Mouse (Mus musculus) midbrain, postnatal 0 days (tissue): ENCODE measurements around the gene Ppfibp1. TPM values are rescaled to one million over a fixed set of nuclear protein-coding genes. Genes with fewer than 3 reads are reported as not detected.

Experiments
- ATAC-seq: fragments of 200-750 bp; cut with Nextera tagmentation; 2 replicates; pipeline ENCODE4 v1.8.0; 2017; ENCODE audit warnings: moderate number of reproducible peaks, mild to moderate bottlenecking, moderate TSS enrichment, moderate library complexity; ENCODE audit not compliant: low FRiP score
- DNase-seq: peaks from one replicate; pipeline ENCODE4 v3.0.0-alpha.2; 2015; ENCODE audit warnings: low spot score
- H3K27ac ChIP-seq: fragments of 300-500 bp; sonication (generic); 2 replicates; pipeline ENCODE4 v1.5.1; 2014; ENCODE audit warnings: low read depth, mild to moderate bottlenecking, low read length, mixed read lengths
- H3K27me3 ChIP-seq: fragments of 300-500 bp; sonication (generic); 2 replicates; pipeline ENCODE4 v1.6.1; 2014; ENCODE audit warnings: low read length, control low read depth, mixed read lengths; ENCODE audit not compliant: insufficient read depth
- H3K36me3 ChIP-seq: fragments of 300-500 bp; sonication (generic); 2 replicates; pipeline ENCODE4 v1.6.1; 2014; ENCODE audit warnings: low read length, control low read depth, mixed read lengths; ENCODE audit not compliant: insufficient read depth
- H3K4me1 ChIP-seq: fragments of 300-500 bp; sonication (generic); 2 replicates; pipeline ENCODE4 v1.6.1; 2014; ENCODE audit warnings: mild to moderate bottlenecking, control low read depth, antibody characterized with exemption, low read length, mixed read lengths; ENCODE audit not compliant: insufficient read depth
- H3K4me2 ChIP-seq: fragments of 300-500 bp; sonication (generic); 2 replicates; pipeline ENCODE4 v1.6.1; 2014; ENCODE audit warnings: low read depth, mild to moderate bottlenecking, low read length, mixed read lengths; ENCODE audit not compliant: poor library complexity, severe bottlenecking
- H3K4me3 ChIP-seq: fragments of 300-500 bp; sonication (generic); 2 replicates; pipeline ENCODE4 v1.5.1; 2014; ENCODE audit warnings: low read depth, mild to moderate bottlenecking, low read length, moderate library complexity
- H3K9ac ChIP-seq: fragments of 300-500 bp; sonication (generic); replicated peaks from 2 replicates; pipeline ENCODE4 v1.6.1; 2014; ENCODE audit warnings: mild to moderate bottlenecking, low read length, moderate library complexity, mixed read lengths; ENCODE audit not compliant: poor library complexity, severe bottlenecking
- H3K9me3 ChIP-seq: fragments of 300-500 bp; sonication (generic); 2 replicates; pipeline ENCODE4 v1.6.1; 2016; ENCODE audit warnings: low read length, control low read depth
- CTCF ChIP-seq: IDR thresholded peaks from 2 replicates; pipeline ENCODE4 v1.5.1; 2016; ENCODE audit warnings: antibody characterized with exemption, mild to moderate bottlenecking
- WGBS: fragments of 180-500 bp; shearing (Covaris S2); extraction: QIAGEN DNeasy Blood & Tissue Kit; methylation state at CpG from one replicate; pipeline ENCODE4 v1.1.7; 2014; 5-methylcytosine and 5-hydroxymethylcytosine counted together
- polyA plus RNA-seq: library from polyadenylated mRNA; unstranded; fragments of >200 nt; fragmentation: Nextera tagmentation; extraction: Ambion mirVana; gene quantifications from 2 replicates; pipeline ENCODE4 v1.2.1, GENCODE M21; 2015
- total RNA-seq: library from RNA; depleted of rRNA; stranded (reverse); fragments of >200 nt; gene quantifications from 2 replicates; pipeline ENCODE4 v1.2.3, GENCODE M21; 2014

Gene Ppfibp1
- total and polyA plus RNA-seq, 2 experiments from 2014 or later, result 23.7 to 25.4 TPM

DNA sequence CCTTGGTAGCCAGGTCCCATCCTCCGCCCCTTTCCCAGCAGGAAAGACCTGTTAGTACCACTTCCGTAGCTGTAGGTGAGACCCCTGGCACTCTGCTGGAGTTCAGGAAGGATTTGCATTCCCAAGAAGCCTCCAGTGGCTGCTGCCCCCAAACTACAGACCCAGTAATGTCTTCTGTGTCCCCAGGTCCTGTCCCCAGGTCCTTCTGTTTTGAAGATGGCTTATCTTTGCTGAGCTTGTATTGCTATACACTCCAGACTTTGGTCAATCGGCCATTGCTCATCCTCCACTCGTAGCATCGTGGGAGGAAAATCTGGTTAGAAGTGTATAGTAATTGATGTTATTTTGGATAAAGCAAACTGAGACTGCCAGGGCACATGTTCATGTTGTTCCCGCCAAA lies 79.5 kb downstream of the Ppfibp1 start:
- no peak for ATAC-seq
- no peak for TF ChIP-seq CTCF
- H3K9ac ChIP-seq, result no peak overlapping the region
- no peaks in the 10 kb centered on the region for H3K4me1 ChIP-seq
- no peak overlapping the region for H3K27ac ChIP-seq
- WGBS, result 83% methylated on average over 6 of the region's 6 CpGs
- H3K4me3 ChIP-seq, result no peak overlapping the region
- no peak overlapping the region for H3K4me2 ChIP-seq
- DNase-seq, result no peak
- H3K9me3 ChIP-seq, result no peaks in the 10 kb centered on the region
- no peaks in the 10 kb centered on the region for H3K36me3 ChIP-seq
- H3K27me3 ChIP-seq, result no peaks in the 10 kb centered on the region

DNA sequence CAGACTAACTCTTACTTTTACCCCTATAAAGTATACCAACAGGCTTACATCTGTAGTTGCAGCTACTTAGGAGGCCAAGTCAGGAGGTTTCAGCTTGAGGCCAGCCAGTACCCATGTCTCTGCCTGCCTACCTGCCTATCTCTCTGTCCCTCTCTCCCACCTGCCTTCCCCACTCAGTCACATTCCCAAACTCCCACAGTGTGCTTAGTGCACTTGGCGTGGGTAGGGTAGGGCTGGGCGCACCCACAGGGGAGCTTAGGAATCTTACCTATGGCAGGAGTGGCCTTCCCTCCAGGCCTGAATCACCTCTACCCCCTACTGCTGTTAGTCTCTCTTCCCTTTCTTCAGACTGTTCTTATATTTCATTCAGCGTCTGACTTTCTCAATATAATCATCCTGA lies 82.5 kb downstream of the Ppfibp1 start:
- ATAC-seq (no peak), DNase-seq (no peak)
- no peak overlapping the region for H3K4me3 ChIP-seq
- no peak overlapping the region for H3K27ac ChIP-seq
- H3K36me3 ChIP-seq, result no peaks in the 10 kb centered on the region
- TF ChIP-seq CTCF, result no peak
- 68% methylated on average over 3 of the region's 3 CpGs for WGBS
- no peaks in the 10 kb centered on the region for H3K27me3 ChIP-seq
- H3K9me3 ChIP-seq, result no peaks in the 10 kb centered on the region
- no peaks in the 10 kb centered on the region for H3K4me1 ChIP-seq
- H3K4me2 ChIP-seq, result no peak overlapping the region
- H3K9ac ChIP-seq, result no peak overlapping the region

DNA sequence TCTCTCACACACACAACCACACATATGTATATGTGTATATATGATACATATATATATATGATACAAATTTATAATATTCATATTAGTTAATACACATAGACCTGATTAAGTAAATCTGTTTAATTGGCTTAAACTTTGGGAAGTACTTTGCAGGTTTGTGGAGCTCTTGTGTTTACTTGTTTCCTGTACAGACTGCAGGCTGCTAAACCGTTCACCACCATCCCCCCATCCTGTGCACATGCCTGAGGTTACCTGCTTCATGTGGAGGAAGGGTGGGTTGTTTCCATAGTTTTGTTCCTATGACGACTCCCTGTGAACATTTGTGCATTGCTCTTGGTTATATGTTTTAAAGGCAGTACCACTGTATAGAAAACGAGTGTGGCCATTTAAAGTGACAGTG lies 83.1 kb downstream of the Ppfibp1 start:
- WGBS, result 64% methylated on average over 3 of the region's 3 CpGs
- no peak for ATAC-seq

DNA sequence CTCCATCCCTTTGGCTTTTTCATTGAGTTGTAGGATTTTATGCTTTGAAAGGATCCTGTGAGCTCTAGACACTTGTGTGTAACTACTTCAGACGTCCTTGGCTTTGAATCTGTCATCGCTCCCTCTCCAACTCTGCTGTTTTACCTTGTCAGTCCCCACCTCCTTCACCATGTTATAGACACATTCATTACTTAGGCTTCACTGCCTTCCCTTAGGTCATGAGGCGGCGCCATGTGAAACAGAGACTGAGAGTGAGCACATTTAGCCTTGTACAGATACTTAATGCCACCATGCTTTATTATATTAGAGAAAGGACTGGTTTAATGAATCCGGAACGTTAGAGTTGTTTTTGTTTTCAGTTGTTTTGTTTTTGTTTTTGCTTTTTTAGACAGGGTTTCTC lies 83.7 kb downstream of the Ppfibp1 start:
- Histone ChIP-seq H3K4me3 (no peak overlapping the region), H3K27me3 (no peaks in the 10 kb centered on the region), H3K9me3 (no peaks in the 10 kb centered on the region), H3K9ac (no peak overlapping the region), H3K27ac (no peak overlapping the region), H3K4me1 (no peaks in the 10 kb centered on the region), H3K4me2 (no peak overlapping the region), H3K36me3 (no peaks in the 10 kb centered on the region)
- TF ChIP-seq CTCF, result no peak
- ATAC-seq (no peak), DNase-seq (no peak)
- 73% methylated on average over 6 of the region's 6 CpGs for whole genome bisulfite sequencing

More for the DNA sequence above, 83.1 kb downstream of the Ppfibp1 start:
- Histone ChIP-seq H3K27ac (no peak overlapping the region), H3K27me3 (no peaks in the 10 kb centered on the region), H3K36me3 (no peaks in the 10 kb centered on the region), H3K9ac (no peak overlapping the region), H3K9me3 (no peaks in the 10 kb centered on the region), H3K4me2 (no peak overlapping the region), H3K4me1 (no peaks in the 10 kb centered on the region), H3K4me3 (no peak overlapping the region)
- no peak for TF ChIP-seq CTCF
- DNase-seq, result no peak

DNA sequence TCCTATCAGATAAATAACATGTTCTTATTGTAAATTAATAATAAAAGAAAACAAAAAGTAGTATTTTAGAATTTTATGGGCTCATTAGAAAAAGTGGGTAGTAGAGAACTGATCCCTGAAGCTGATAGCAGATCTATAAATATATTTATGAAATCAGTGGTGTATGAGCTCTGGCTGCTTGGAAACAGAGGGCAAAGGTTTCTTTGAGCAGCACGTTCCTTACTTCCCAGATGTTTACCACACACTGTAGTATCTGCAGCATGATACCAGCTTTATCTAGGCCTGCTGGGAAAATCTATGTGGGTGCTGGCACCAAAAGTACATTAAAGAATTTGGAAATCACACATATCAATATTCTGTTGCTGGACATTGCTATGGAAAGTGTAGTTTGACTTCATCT lies 84.5 kb downstream of the Ppfibp1 start:
- H3K4me3 ChIP-seq, result no peak overlapping the region
- DNase-seq, result no peak
- H3K27me3 ChIP-seq, result no peaks in the 10 kb centered on the region
- no peak overlapping the region for H3K27ac ChIP-seq
- no peaks in the 10 kb centered on the region for H3K4me1 ChIP-seq
- no peak for ATAC-seq
- no peak overlapping the region for H3K4me2 ChIP-seq
- 56% methylated on average over 1 of the region's 1 CpGs for WGBS
- TF ChIP-seq CTCF, result no peak
- no peak overlapping the region for H3K9ac ChIP-seq
- no peaks in the 10 kb centered on the region for H3K36me3 ChIP-seq
- H3K9me3 ChIP-seq, result no peaks in the 10 kb centered on the region

DNA sequence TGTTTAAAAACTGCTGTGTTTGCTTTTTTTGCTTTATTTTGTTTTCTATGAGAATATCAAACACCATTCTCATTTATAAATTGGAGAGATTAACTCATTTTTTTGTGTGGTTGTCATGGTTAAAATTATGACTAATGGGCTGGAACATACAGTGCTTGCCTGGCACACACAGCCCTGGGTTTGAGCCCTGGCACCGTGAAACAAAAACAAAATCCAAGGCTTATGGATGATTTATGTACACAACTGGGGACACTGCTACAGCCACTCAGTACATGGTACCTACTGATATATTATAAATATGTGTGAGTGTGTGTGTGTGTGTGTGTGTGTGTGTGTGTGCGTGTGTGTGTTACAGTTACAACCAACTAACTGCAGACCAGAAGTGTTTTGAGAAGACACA lies 85.1 kb downstream of the Ppfibp1 start:
- Histone ChIP-seq H3K4me3 (no peak overlapping the region), H3K9me3 (no peaks in the 10 kb centered on the region), H3K4me2 (no peak overlapping the region), H3K27me3 (no peaks in the 10 kb centered on the region), H3K9ac (no peak overlapping the region), H3K36me3 (no peaks in the 10 kb centered on the region), H3K27ac (no peak overlapping the region), H3K4me1 (no peaks in the 10 kb centered on the region)
- ATAC-seq (no peak), DNase-seq (no peak)
- WGBS, result 64% methylated on average over 2 of the region's 2 CpGs
- TF ChIP-seq CTCF, result no peak

DNA sequence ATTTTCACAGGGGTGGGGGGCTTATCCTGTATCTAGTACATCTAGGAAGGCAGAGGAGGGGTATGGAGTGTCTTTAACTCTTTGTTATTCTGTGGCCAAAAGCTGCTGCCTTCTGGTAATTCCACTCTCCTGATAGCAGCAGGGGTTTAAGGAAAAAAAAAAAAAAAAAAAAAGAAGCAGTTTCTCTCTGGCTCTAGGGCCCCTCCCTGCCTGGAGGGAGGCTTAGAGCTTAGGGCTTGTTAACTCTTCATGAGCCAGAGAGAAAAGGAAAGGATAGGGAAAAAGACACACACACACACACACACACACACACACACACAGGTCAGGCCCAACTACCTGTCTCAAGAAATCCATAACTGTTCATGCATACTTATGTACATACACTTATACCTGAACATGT lies 85.5 kb downstream of the Ppfibp1 start:
- Histone ChIP-seq H3K27me3 (no peaks in the 10 kb centered on the region), H3K4me3 (no peak overlapping the region), H3K27ac (no peak overlapping the region), H3K4me2 (no peak overlapping the region), H3K9ac (no peak overlapping the region), H3K36me3 (no peaks in the 10 kb centered on the region), H3K4me1 (no peaks in the 10 kb centered on the region), H3K9me3 (no peaks in the 10 kb centered on the region)
- TF ChIP-seq CTCF, result no peak
- ATAC-seq, result no peak
- DNase-seq, result no peak
